Mouse (Mus musculus) heart, postnatal 25 days (tissue): ENCODE results near the gene Ahsg. TPM values are rescaled to one million over a fixed set of nuclear protein-coding genes. Genes with fewer than 3 reads are reported as not detected.
A peak's percentile ranks its signal among the peaks of the same experiment; 100 is the strongest.

Experiments
- DNase-seq: peaks from one replicate; pipeline ENCODE4 v3.0.0; 2022; ENCODE audit warnings: low spot score
- intact Hi-C: fragments of 180-260 bp; cut with DNase I; formaldehyde crosslinking; loops from one replicate; pipeline ENCODE4 v1.15.1; 2025
- total RNA-seq, 2 experiments: library from RNA; stranded (reverse); gene quantifications; 2 replicates each; pipeline ENCODE4 v1.2.3; 2021

Ahsg gene
- total RNA-seq, 2 experiments from 2014 or later, result 9.7 to 11.6 TPM

- intact Hi-C loops, result no loop called here
- DNase-seq, result no peak
These were observed 7.6 kb upstream of the Ahsg start for GRCm38 (mm10) chr16:22883441-22883840.

- DNase-seq, result no peak
- intact Hi-C loops, result no loop called here
These were observed 5.7 kb upstream of the Ahsg start for GRCm38 (mm10) chr16:22885356-22885755.

GRCm38 (mm10) chr16:22886726-22887125 is 4.4 kb upstream of the Ahsg start:
- DNase-seq, result no peak
- intact Hi-C loops, result no loop called here

- intact Hi-C loops, result no loop called here
- DNase-seq, result no peak
These were observed 2.2 kb upstream of the Ahsg start for GRCm38 (mm10) chr16:22888835-22889234.

- intact Hi-C loops, result no loop called here
- DNase-seq, result no peak
These were observed 1.4 kb upstream of the Ahsg start for GRCm38 (mm10) chr16:22889716-22890115.

GRCm38 (mm10) chr16:22891733-22892154 is 667 bp downstream of the Ahsg start:
- peak; percentile 35 for DNase-seq
- intact Hi-C loops, result no loop called here

GRCm38 (mm10) chr16:22894095-22894494 is 3.0 kb downstream of the Ahsg start:
- intact Hi-C loops, result no loop called here
- no peak for DNase-seq

- no peak for DNase-seq
- intact Hi-C loops, result no loop called here
These were observed 5.5 kb downstream of the Ahsg start for GRCm38 (mm10) chr16:22896618-22897017.

GRCm38 (mm10) chr16:22899346-22899745 is 8.3 kb downstream of the Ahsg start:
- DNase-seq, result no peak
- intact Hi-C loops, result no loop called here

GRCm38 (mm10) chr16:22899866-22900570 is 8.9 kb downstream of the Ahsg start:
- no peak for DNase-seq
- intact Hi-C loops, result no loop called here

- intact Hi-C loops, result no loop called here
These were observed 10.2 kb downstream of the Ahsg start for GRCm38 (mm10) chr16:22901326-22901725.

GRCm38 (mm10) chr16:22909290-22909689 is 18.2 kb downstream of the Ahsg start:
- no peak for DNase-seq
- intact Hi-C loops, result no loop called here

More at GRCm38 (mm10) chr16:22901326-22901725, 10.2 kb downstream of the Ahsg start:
- DNase-seq, result no peak

GRCm38 (mm10) chr16:22911986-22912385 is 20.9 kb downstream of the Ahsg start:
- intact Hi-C loops, result no loop called here
- peak; percentile 31 for DNase-seq

GRCm38 (mm10) chr16:22912886-22913285 is 21.8 kb downstream of the Ahsg start:
- no peak for DNase-seq
- intact Hi-C loops, result no loop called here

GRCm38 (mm10) chr16:22914276-22914675 is 23.2 kb downstream of the Ahsg start:
- no peak for DNase-seq
- intact Hi-C loops, result no loop called here

- intact Hi-C loops, result no loop called here
- no peak for DNase-seq
These were observed 27.0 kb downstream of the Ahsg start, which contains the start of gene Fetub for GRCm38 (mm10) chr16:22918034-22918433. TSS of gene Fetub (plus strand) at chr16:22918334.

GRCm38 (mm10) chr16:22918664-22919312 is 27.7 kb downstream of the Ahsg start:
- no peak for DNase-seq
- intact Hi-C loops, result no loop called here

GRCm38 (mm10) chr16:22919971-22920854 is 29.1 kb downstream of the Ahsg start:
- intact Hi-C loops, result no loop called here
- peak; percentile 22 for DNase-seq

- no peak for DNase-seq
- intact Hi-C loops, result no loop called here
These were observed 30.7 kb downstream of the Ahsg start for GRCm38 (mm10) chr16:22921761-22922160.

- DNase-seq, result no peak
- intact Hi-C loops, result no loop called here
These were observed 31.4 kb downstream of the Ahsg start for GRCm38 (mm10) chr16:22922433-22922832.

- intact Hi-C loops, result no loop called here
- no peak for DNase-seq
These were observed 38.5 kb downstream of the Ahsg start for GRCm38 (mm10) chr16:22929575-22929974.
